Mouse (Mus musculus): ENCODE data around the gene Zscan5b. TPM values are rescaled to one million over a fixed set of nuclear protein-coding genes. Genes with fewer than 3 reads are reported as not detected.
"Not testable (repeated sequence)": the region's sequence is repeated elsewhere in the genome, so short reads cannot be mapped to it uniquely, and the experiment has no call there.

Zscan5b gene
- not detected for total RNA-seq (2021)
- long read RNA-seq, experiment 1 = 0 reads
- long read RNA-seq, experiment 2 = 0 reads

GRCm38 (mm10) chr7:6221978-6222377 lies at the start of gene Zscan5b:
Gene Zscan5b, plus strand, starts transcription at chr7:6222278.
- no peak for DNase-seq

DNA sequence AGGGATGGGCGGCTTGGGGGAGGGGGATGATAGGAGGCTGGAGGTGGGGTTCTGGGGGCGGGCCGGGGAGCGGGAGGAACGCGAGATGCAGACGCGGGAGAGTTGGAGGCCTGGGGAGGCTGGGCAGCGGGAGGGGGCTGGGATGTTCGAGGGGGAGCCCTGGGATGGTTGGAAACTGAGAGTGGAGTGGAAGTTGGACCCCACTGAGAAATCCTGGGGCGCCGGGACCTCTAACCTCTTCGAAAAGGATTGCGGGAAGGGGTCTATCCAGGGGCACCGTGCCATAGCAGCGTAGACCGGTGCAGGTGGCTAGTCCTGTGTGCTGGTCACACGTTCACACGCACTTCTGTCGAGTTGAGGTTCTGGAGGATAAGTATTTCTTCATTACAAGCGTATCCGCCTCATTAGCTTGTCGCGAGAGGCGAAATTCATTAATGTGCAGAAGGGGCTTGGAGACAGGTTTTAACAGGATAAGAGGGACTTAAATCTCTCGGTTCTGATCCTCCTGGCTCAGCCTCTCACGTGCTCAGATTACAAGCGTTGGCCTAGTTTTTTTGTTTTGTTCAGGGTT lies 49.3 kb upstream of the Zscan5b start:
- no peak for DNase-seq

DNA sequence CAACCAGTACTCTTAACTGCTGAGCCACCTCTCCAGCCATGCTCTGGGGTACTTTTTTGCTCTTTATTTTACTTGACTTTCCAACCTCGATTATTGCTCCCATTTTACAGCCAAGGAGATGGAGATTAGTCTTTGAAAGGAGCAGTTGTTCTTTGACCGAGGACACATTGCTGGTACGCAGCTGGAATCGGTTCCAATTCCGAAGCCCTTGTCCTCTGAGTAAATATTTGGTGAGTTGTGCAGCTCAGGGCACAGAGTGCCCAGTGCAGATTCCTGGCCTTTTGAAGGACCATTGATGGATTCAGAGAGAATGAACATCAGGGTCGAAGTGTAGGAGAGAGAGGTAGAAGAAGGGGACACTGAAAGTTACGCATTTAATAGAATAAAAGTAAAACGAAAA lies 48.2 kb upstream of the Zscan5b start:
- DNase-seq = no peak

GRCm38 (mm10) chr7:6174365-6174987 lies 47.6 kb upstream of the Zscan5b start:
- DNase-seq = not testable (repeated sequence)

DNA sequence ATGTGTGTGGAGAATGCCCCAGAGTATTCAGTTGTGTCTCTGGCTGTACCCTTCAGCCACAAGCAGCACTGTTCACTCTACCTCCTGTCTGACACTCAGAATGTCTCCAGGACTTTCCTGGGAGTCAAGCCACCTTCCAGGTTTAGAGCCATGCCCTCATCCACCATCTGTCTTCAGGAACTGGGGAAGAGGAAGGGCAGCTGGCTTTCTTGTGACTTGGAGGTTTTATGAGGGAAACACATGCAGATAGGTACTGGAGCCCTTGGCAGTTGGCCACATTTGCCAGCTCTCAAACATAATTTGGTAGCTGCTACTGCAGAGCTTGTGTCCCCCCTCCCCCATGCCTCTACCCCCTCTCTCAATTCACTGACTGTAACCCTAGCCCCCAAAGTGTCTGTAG lies 43.1 kb upstream of the Zscan5b start:
- DNase-seq = no peak

DNA sequence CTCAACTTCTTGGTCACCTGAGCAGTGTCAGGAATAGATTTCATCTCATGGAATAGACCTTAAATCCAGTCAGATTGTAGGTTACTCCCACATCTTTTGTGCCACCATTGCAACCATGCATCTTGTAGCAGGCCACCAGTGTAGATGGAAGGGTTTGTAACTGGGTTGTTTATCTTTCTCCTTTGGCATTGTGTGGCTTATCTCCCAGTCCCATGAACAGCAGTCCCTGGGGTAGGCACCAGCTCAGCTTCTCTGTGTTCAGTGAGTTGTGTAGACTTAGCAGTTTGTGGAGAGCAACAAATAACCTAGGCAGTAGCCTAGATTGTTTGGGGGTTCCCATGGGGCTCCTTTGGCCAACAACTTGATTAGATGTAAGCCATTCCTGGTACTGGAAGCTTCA lies 39.2 kb upstream of the Zscan5b start:
- DNase-seq = no peak

GRCm38 (mm10) chr7:6183802-6184201 lies 38.3 kb upstream of the Zscan5b start:
- DNase-seq = no peak

- DNase-seq = no peak
Observed at GRCm38 (mm10) chr7:6184521-6184920, 37.6 kb upstream of the Zscan5b start.

- DNase-seq = no peak
Observed at GRCm38 (mm10) chr7:6185391-6185790, 36.7 kb upstream of the Zscan5b start.

DNA sequence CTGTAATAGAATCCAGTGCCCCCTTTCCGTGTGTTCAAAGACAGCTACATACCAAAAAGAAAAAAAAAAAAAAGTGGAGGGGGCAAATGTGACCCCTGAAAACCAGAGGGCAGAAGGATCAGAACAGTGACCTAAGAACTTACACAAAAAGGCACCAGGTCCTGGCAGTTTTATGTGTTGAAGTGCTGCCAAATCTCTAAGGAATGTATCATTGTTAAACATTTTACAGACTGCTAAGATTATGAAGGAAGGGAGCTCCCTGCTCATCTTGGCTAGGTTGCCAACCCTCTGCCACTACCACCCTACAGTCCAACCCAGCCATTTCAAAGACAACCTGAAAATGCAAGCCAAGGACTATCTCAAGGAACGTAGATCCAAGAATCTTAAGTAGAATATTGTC lies 35.9 kb upstream of the Zscan5b start:
- no peak for DNase-seq

DNA sequence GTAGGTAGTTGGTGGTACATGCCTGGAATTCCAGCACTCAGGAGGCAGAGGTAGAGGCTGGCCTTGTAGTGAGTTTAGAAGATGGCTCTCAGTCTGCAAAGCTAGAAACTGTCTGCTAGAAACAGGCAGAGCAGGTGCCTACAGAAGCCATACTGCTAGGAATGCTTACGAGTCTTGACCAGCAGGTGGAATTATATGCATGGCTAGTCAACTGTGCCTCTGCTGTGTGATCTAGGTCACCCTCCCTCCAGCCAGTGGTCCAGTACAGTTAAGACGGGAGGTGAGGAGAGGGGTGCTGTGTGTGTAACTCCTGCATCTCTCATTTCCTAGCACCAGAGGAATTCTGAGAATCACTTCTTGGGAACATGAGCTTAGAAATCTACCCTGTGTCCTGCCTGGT lies 35.3 kb upstream of the Zscan5b start:
- no peak for DNase-seq

GRCm38 (mm10) chr7:6189542-6189941 lies 32.5 kb upstream of the Zscan5b start:
- DNase-seq = no peak

- DNase-seq = peak; percentile 90
Observed at GRCm38 (mm10) chr7:6191376-6191775, 30.7 kb upstream of the Zscan5b start.

- DNase-seq = peak; percentile 79
Observed at GRCm38 (mm10) chr7:6194129-6194528, 27.9 kb upstream of the Zscan5b start.

GRCm38 (mm10) chr7:6195777-6196176 lies 26.3 kb upstream of the Zscan5b start:
- no peak for DNase-seq

DNA sequence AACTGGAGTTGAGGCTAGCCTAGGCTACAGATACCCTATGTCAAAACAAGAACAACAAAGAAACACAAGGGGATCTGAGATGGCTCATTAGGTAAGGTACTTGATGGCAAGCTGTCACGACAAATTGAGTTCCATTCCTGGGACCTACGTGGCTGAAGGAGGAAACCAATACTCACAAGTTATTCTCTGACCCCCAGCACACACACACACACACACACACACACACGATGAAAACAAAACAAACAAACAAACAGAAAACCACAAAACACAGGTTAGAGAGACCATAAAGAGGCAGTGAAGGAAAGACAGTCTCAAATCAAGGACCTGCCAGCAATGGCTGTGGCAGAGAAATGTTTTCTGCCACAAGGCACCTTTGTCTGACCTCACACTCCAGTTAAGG lies 25.3 kb upstream of the Zscan5b start, which contains the start of gene Galp:
Gene Galp (plus strand): TSS at position 301 of the 400 bp plus-strand sequence.
- DNase-seq = no peak

- no peak for DNase-seq
Observed at GRCm38 (mm10) chr7:6204200-6204599, 17.9 kb upstream of the Zscan5b start.

DNA sequence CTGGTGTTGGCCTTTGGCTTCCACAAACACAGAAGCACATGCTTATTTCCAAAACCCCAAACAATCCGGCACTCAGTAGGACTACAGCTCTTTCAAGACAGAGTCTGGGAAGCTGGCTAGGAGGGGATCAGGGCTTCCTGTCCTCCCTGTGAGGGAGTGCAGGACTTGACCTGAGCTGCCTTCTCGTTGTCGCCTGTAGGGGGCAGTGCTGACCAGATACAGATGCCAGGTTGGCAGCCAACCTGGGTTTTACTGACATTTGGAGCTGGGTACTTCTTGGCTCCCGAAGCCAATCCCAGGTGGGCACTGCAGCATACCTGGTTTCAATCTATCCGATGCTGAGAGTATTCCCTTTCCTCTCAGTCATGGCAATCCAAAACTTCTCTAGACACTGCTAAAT lies 8.9 kb upstream of the Zscan5b start:
- DNase-seq = peak; percentile 45

GRCm38 (mm10) chr7:6214691-6215090 lies 7.4 kb upstream of the Zscan5b start:
- DNase-seq = not testable (repeated sequence)

GRCm38 (mm10) chr7:6220147-6220546 lies 1.9 kb upstream of the Zscan5b start:
- DNase-seq = no peak

DNA sequence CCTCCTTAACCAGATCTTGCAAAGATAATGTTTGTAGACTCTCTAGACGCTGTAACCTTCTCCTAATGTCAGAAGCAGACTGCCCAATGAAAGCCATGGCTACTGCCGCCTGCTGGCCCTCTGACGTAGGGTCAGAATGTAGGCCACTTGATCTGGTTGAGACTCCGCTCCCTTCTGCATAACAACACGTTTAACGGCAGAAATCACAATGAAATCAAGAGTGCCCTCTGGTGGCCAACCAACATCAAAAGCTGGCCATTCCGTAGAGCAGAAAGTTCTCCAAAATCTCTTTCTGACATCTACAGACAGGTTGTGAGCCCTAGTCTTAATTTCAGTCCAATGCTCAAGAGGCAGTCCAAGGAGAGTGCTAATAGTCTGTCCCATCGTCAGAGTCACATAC lies 6.4 kb downstream of the Zscan5b start:
- DNase-seq = peak; percentile 41

- DNase-seq = no peak
Observed at GRCm38 (mm10) chr7:6239787-6240186, 17.7 kb downstream of the Zscan5b start.

DNA sequence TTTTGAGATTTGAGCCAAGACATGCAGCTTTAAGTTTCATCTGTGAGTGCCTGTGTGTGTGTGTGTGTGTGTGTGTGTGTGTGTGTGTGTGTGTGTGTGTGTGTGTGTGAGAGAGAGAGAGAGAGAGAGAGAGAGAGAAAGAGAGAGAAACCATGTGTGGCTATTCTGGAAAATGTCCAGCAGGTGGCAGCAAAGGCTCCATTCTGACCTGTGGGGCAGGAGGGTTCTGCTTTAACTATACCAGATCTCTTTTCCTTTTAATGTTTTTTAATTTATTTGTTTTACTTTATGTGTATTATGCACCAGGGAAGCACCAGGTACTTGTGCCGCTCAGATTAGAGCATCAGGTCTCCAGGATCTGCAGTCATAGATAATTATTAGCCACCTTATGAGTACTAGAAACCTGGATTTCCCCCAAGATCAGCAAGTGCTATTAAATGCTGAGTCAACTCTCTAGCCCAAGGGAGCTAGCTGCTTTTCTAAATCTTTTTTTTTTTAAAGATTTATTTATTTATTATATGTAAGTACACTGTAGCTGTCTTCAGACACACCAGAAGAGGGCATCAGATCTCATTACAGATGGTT lies 18.9 kb downstream of the Zscan5b start:
- peak; percentile 66 for DNase-seq
